Mouse (Mus musculus): ENCODE results near the gene Mmp14. TPM values are rescaled to one million over a fixed set of nuclear protein-coding genes. Genes with fewer than 3 reads are reported as not detected.
A peak's percentile ranks its signal among the peaks of the same experiment; 100 is the strongest.

The Mmp14 gene
- polyA plus RNA-seq, 1 experiment from 2014 or later, result 120 TPM

DNA sequence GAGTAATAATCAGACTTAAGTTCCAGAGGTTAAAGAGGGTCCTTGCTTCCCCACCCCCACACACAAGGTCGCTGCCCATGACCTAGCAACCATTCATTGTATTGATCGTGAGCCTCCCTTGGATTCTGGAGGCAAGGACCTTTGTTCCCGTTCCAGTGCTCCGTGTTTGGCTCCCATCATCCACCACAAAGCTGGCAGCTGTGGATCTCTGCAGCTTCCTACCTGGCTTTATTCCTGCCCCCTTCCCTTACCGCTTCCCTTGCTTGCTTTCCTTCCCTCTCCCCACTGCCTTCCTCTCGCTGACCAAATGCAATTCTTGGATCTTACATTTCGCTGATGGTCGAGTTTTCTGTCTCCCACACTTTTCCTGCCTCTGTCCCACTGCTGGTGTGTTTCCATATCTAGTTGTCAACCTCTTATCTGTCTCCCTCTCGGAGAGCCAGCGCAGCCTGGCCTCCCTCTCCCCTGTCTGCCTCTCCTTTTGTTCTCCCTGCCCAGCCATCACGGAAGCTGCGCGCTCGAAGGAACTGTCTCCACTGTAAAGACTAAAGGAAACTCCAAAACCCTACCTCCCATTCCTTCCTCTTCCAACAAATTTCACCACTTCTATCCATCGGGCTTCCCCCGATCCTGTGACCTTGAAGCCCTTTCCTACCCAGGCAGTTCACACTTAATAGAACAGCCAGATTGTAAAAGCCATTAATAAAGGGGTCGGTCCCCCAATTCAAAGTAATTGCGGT, 836 bp upstream of the Mmp14 start:
- Histone ChIP-seq H3K4me2 (ENCODE audit: low read depth, low read length) (peak overlapping the region; percentile 78), H3K9ac (ENCODE audit: low read length) (peak overlapping the region; percentile 99), H3K27me3 (ENCODE audit: control insufficient read depth, insufficient read depth, low read length) (no peaks in the 10 kb centered on the region), H3K4me3 (replicated peaks; ENCODE audit: low read length) (peak overlapping the region; percentile 82), H3K9me3 (replicated peaks; ENCODE audit: control insufficient read depth, low read length) (no peaks in the 10 kb centered on the region), H3K27ac (ENCODE audit: low read length) (peak overlapping the region; percentile 98), H3K4me1 (ENCODE audit: control insufficient read depth, insufficient read depth, low read length) (peaks cover 60% of the 10 kb centered on the region), H3K36me3 (ENCODE audit: control insufficient read depth, insufficient read depth, low read length) (no peaks in the 10 kb centered on the region)
- 7% methylated on average over 18 of the region's 18 CpGs for WGBS
- ATAC-seq (ENCODE audit: insufficient read depth, low FRiP score), result no peak

DNA sequence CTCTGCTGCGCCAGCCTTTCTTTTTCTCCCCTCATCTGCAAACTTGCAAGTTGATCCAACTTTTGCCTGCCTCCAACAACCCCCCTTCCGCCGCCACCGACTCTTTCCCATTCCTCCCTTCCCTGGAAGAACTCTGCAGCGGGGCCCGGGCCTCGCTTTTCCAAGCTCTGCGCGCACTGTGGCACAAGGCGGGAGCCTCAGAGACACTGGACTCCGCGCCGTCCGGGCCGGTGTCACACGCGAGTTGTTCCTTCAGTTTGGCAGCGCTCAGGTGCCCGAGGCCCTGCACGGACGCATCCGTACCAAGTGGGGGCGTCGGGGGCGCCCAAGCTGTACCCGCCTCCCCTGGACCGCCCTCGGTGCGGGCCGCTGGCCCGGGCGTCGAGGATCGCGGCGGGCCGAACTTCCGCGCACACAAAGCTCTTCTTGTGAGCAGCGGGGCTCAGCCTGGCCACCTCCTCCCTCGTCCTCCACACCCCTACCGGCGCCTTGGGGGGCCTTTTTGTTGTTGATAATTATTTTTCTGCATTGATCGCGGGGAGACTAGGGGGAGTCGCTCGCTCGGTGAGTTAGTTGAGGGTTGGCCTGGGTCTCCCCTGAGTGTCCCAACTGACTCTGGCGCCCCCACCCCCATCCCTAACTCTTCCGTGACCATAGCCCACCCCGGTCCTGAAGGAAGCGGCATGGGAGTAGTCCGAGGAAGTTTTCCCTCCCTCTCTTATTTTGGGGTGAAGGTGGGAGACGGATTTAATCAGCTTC, 845 bp downstream of the Mmp14 start:
- peak overlapping the region; percentile 82 for H3K4me3 ChIP-seq (replicated peaks; ENCODE audit: low read length)
- 0 out of 2 replicates have a peak, but pooled peaks cover 7% of the 10 kb centered on the region for H3K36me3 ChIP-seq (ENCODE audit: control insufficient read depth, insufficient read depth, low read length)
- 2% methylated on average over 53 of the region's 54 CpGs for WGBS
- H3K27ac ChIP-seq (ENCODE audit: low read length), result peak overlapping the region; percentile 98
- H3K4me1 ChIP-seq (ENCODE audit: control insufficient read depth, insufficient read depth, low read length), result peaks cover 58% of the 10 kb centered on the region
- peak; percentile 7; the same call in 1 of the 2 replicates for ATAC-seq (ENCODE audit: insufficient read depth, low FRiP score)
- no peaks in the 10 kb centered on the region for H3K27me3 ChIP-seq (ENCODE audit: control insufficient read depth, insufficient read depth, low read length)
- peak overlapping the region; percentile 99 for H3K9ac ChIP-seq (ENCODE audit: low read length)
- peak overlapping the region; percentile 78 for H3K4me2 ChIP-seq (ENCODE audit: low read depth, low read length)
- no peaks in the 10 kb centered on the region for H3K9me3 ChIP-seq (replicated peaks; ENCODE audit: control insufficient read depth, low read length)

DNA sequence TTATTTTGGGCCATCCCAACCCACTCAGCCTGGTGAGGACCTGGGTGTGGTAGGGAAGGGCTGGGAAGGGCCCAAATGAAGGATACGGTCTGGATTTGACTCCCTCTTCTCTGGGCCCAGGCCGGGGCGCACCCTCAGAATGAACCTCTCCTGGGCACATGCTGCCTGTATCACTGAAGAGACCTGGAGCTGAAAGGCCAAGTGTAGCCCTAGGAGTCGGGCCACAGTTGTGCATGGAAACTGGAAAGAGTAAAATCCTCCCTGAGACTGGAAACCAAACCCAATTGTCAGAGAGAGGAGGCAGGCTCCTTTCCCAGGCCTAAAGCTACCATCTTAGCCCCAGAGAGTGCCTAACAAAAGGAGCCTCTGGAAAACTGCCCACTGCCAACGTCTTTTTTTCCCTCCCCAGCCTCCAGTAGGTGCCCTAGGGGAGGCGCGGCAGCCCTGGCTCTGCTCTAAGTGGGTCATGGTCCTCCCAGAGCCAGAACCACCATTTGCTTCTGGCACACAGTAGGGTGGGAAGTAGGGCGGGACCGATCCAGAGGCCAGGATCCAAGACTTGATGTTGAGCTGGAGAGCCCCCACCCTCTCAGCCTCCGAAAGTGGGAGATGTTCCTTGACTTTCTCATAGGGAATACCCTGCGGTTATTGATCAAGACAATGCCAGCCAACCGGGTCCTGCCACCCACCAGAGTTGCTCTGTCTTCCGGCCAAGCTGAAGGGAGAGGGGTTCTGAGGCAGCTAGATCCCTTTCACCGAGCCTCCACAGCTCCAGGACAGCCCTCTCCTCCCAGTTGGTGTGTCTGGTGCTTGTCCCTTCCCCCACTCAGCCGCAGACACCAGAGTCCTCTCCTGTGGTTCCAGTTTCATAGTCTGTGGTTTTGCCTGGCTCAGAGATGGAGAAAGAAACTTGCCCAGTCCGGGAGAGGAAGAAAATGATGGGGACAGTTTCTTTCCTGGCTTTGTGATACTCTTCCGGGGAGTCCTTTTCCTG, 1.7 kb downstream of the Mmp14 start:
- Histone ChIP-seq H3K36me3 (ENCODE audit: control insufficient read depth, insufficient read depth, low read length) (peaks cover 8% of the 10 kb centered on the region; the same call in 1 of the 2 replicates), H3K9ac (ENCODE audit: low read length) (peak overlapping the region; percentile 99), H3K9me3 (replicated peaks; ENCODE audit: control insufficient read depth, low read length) (no peaks in the 10 kb centered on the region), H3K27ac (ENCODE audit: low read length) (peak overlapping the region; percentile 98), H3K4me3 (replicated peaks; ENCODE audit: low read length) (peak overlapping the region; percentile 82), H3K4me2 (ENCODE audit: low read depth, low read length) (peak overlapping the region; percentile 78), H3K27me3 (ENCODE audit: control insufficient read depth, insufficient read depth, low read length) (no peaks in the 10 kb centered on the region), H3K4me1 (ENCODE audit: control insufficient read depth, insufficient read depth, low read length) (peaks cover 51% of the 10 kb centered on the region)
- WGBS, result 21% methylated on average over 17 of the region's 17 CpGs
- no peak for ATAC-seq (ENCODE audit: insufficient read depth, low FRiP score)

DNA sequence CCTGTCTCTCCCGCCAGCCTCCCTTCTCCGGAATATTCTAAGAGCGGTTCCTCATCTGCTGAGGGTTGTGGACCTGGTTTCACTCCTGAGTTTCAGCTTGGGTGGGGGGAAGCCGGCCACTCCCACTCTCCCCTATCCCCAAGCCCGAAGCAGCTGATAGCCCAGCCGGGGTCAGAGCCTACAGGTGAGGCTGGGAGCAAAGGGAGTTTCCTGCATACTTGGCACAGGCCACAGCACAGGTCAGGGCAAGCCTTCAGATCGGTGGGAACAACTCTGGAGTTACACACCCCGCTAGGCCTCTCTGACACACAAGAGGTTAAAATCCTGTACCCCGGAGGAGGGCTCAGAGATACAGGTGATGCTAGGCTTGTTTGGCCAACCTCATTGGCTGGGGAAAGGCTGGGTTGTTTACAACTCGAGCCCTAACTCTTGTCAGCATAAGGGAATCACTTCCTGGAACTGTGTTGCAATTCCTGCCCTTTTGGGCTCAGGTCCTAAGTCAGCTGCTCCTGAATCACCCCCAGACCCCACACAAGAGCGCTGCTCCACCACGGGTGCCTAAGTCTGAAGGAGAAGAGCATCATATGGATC, 2.6 kb downstream of the Mmp14 start:
- peak overlapping the region; percentile 98; the same call in 1 of the 2 replicates for H3K27ac ChIP-seq (ENCODE audit: low read length)
- peaks cover 8% of the 10 kb centered on the region; the same call in 1 of the 2 replicates for H3K36me3 ChIP-seq (ENCODE audit: control insufficient read depth, insufficient read depth, low read length)
- ATAC-seq (ENCODE audit: insufficient read depth, low FRiP score), result no peak
- H3K27me3 ChIP-seq (ENCODE audit: control insufficient read depth, insufficient read depth, low read length), result no peaks in the 10 kb centered on the region
- peak overlapping the region; percentile 99 for H3K9ac ChIP-seq (ENCODE audit: low read length)
- H3K4me1 ChIP-seq (ENCODE audit: control insufficient read depth, insufficient read depth, low read length), result peaks cover 43% of the 10 kb centered on the region
- H3K4me2 ChIP-seq (ENCODE audit: low read depth, low read length), result peak overlapping the region; percentile 78
- H3K9me3 ChIP-seq (replicated peaks; ENCODE audit: control insufficient read depth, low read length), result no peaks in the 10 kb centered on the region
- 46% methylated on average over 12 of the region's 12 CpGs for WGBS
- H3K4me3 ChIP-seq (replicated peaks; ENCODE audit: low read length), result peak overlapping the region; percentile 82

DNA sequence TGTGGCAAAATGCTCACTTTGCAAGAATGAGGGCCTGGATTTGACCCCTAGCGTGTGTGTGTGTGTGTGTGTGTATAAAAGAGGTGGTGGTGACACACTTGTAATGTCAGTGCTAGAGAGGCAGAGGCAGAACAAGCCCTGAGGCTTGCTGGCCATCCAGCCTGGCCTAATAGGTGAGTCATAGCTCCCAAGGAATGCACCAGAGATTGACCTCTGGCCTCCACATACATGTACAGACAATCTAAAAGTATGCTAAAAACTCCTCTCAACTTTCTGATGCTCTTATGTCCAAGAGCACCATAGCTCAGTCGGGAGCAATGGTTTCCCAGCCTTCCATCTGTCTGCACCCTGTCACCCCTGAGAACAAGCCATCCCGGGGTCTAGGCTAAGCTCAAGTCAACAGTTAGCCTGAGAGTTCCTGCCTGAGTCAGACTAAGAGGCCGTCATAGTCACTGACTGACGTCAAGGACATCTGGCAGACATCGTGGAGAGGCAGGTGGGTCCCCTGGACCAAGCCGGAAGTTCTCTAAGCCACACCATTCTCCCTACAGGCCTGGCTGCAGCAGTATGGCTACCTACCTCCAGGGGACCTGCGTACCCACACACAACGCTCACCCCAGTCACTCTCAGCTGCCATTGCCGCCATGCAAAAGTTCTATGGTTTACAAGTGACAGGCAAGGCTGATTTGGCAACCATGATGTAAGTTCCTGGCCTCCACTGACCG, 3.9 kb downstream of the Mmp14 start:
- H3K27me3 ChIP-seq (ENCODE audit: control insufficient read depth, insufficient read depth, low read length), result no peaks in the 10 kb centered on the region
- H3K36me3 ChIP-seq (ENCODE audit: control insufficient read depth, insufficient read depth, low read length), result peaks cover 14% of the 10 kb centered on the region
- 83% methylated on average over 11 of the region's 11 CpGs for WGBS
- no peak overlapping the region for H3K4me2 ChIP-seq (ENCODE audit: low read depth, low read length)
- peaks cover 30% of the 10 kb centered on the region for H3K4me1 ChIP-seq (ENCODE audit: control insufficient read depth, insufficient read depth, low read length)
- H3K9ac ChIP-seq (ENCODE audit: low read length), result no peak overlapping the region
- no peak for ATAC-seq (ENCODE audit: insufficient read depth, low FRiP score)
- no peak overlapping the region for H3K27ac ChIP-seq (ENCODE audit: low read length)
- H3K9me3 ChIP-seq (replicated peaks; ENCODE audit: control insufficient read depth, low read length), result no peaks in the 10 kb centered on the region
- H3K4me3 ChIP-seq (replicated peaks; ENCODE audit: low read length), result no peak overlapping the region

DNA sequence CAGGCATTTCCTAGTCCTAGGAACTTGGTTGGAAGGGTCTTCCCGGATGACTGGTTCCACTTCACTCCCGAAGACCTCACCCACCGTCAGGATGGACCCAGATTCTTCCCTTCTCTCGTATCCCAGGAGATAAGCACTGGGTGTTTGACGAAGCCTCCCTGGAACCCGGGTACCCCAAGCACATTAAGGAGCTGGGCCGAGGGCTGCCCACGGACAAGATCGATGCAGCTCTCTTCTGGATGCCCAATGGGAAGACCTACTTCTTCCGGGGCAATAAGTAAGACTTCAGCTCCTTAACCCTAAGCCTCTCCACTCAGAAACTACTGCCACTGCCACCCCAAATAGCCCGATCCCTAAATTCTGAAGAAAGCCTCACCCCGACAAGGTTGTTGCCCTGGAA, 7.7 kb downstream of the Mmp14 start:
- H3K36me3 ChIP-seq (ENCODE audit: control insufficient read depth, insufficient read depth, low read length), result peaks cover 16% of the 10 kb centered on the region

DNA sequence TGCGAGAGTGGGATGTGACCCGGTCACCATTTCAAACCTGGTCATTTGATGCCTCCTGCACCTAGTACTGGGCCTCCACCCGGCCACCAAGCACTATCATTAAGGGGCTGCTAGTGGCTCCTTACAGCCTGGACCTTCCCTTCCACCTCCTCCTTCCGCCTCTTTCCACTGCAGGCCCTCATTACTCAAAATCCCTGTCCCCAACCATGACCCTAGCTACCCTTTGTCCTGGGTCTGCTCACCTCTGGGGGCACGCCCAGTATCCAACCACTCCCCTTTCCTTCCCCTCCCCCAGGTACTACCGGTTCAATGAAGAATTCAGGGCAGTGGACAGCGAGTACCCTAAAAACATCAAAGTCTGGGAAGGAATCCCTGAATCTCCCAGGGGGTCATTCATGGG, 8.2 kb downstream of the Mmp14 start:
- no peak for ATAC-seq (ENCODE audit: insufficient read depth, low FRiP score)
- no peak overlapping the region for H3K4me2 ChIP-seq (ENCODE audit: low read depth, low read length)
- H3K36me3 ChIP-seq (ENCODE audit: control insufficient read depth, insufficient read depth, low read length), result peaks cover 16% of the 10 kb centered on the region
- H3K9me3 ChIP-seq (replicated peaks; ENCODE audit: control insufficient read depth, low read length), result no peaks in the 10 kb centered on the region
- 69% methylated on average over 7 of the region's 7 CpGs for WGBS
- no peak overlapping the region for H3K9ac ChIP-seq (ENCODE audit: low read length)
- H3K4me3 ChIP-seq (replicated peaks; ENCODE audit: low read length), result no peak overlapping the region
- peaks cover 22% of the 10 kb centered on the region for H3K4me1 ChIP-seq (ENCODE audit: control insufficient read depth, insufficient read depth, low read length)
- H3K27me3 ChIP-seq (ENCODE audit: control insufficient read depth, insufficient read depth, low read length), result no peaks in the 10 kb centered on the region
- H3K27ac ChIP-seq (ENCODE audit: low read length), result no peak overlapping the region

More for the DNA sequence above, 7.7 kb downstream of the Mmp14 start:
- H3K27me3 ChIP-seq (ENCODE audit: control insufficient read depth, insufficient read depth, low read length), result no peaks in the 10 kb centered on the region
- no peak overlapping the region for H3K27ac ChIP-seq (ENCODE audit: low read length)
- ATAC-seq (ENCODE audit: insufficient read depth, low FRiP score), result no peak
- 86% methylated on average over 12 of the region's 12 CpGs for WGBS
- H3K4me2 ChIP-seq (ENCODE audit: low read depth, low read length), result no peak overlapping the region
- H3K4me3 ChIP-seq (replicated peaks; ENCODE audit: low read length), result no peak overlapping the region
- no peaks in the 10 kb centered on the region for H3K9me3 ChIP-seq (replicated peaks; ENCODE audit: control insufficient read depth, low read length)
- H3K4me1 ChIP-seq (ENCODE audit: control insufficient read depth, insufficient read depth, low read length), result peaks cover 24% of the 10 kb centered on the region
- no peak overlapping the region for H3K9ac ChIP-seq (ENCODE audit: low read length)

DNA sequence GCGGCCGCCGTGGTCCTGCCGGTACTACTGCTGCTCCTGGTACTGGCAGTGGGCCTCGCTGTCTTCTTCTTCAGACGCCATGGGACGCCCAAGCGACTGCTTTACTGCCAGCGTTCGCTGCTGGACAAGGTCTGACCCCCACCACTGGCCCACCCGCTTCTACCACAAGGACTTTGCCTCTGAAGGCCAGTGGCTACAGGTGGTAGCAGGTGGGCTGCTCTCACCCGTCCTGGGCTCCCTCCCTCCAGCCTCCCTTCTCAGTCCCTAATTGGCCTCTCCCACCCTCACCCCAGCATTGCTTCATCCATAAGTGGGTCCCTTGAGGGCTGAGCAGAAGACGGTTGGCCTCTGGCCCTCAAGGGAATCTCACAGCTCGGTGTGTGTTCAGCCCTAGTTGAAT, 9.1 kb downstream of the Mmp14 start:
- WGBS, result 89% methylated on average over 14 of the region's 14 CpGs
- H3K36me3 ChIP-seq (ENCODE audit: control insufficient read depth, insufficient read depth, low read length), result peaks cover 16% of the 10 kb centered on the region

More for the DNA sequence above, 9.1 kb downstream of the Mmp14 start:
- Histone ChIP-seq H3K4me3 (replicated peaks; ENCODE audit: low read length) (no peak overlapping the region), H3K4me1 (ENCODE audit: control insufficient read depth, insufficient read depth, low read length) (peaks cover 16% of the 10 kb centered on the region), H3K4me2 (ENCODE audit: low read depth, low read length) (no peak overlapping the region), H3K9ac (ENCODE audit: low read length) (no peak overlapping the region), H3K27me3 (ENCODE audit: control insufficient read depth, insufficient read depth, low read length) (no peaks in the 10 kb centered on the region), H3K9me3 (replicated peaks; ENCODE audit: control insufficient read depth, low read length) (no peaks in the 10 kb centered on the region), H3K27ac (ENCODE audit: low read length) (no peak overlapping the region)
- no peak for ATAC-seq (ENCODE audit: insufficient read depth, low FRiP score)
